Mouse (Mus musculus) CD4-positive helper T cell, adult 2 months (primary cell): ENCODE measurements around the gene Selplg.

ENCODE experiments used
- DNase-seq: peaks from one replicate; pipeline ENCODE4 v3.0.0-alpha.2; 2012; ENCODE audit warnings: low read depth, missing footprints, low spot score

Selplg gene

DNA sequence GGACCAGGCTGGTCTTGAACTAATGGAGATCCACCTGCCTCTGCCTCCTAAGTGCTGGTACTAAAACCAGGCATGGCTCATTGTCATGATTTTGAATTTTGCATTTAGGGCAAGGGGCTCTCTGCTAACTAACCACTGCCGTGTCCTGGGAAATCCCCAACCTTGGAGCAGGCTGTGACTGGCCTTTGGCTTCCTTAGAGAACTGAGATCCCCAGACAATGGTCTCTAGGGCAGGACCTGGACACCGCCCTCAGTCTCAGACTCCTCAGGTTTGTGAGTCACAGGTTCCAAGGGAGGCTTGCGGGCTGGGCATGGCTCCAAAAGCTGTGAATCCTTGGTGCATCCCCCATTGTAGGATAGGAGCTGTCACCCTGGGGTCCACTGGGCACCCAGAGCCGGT, 5.8 kb downstream of the Selplg start:
- DNase-seq: peak; percentile 64

DNA sequence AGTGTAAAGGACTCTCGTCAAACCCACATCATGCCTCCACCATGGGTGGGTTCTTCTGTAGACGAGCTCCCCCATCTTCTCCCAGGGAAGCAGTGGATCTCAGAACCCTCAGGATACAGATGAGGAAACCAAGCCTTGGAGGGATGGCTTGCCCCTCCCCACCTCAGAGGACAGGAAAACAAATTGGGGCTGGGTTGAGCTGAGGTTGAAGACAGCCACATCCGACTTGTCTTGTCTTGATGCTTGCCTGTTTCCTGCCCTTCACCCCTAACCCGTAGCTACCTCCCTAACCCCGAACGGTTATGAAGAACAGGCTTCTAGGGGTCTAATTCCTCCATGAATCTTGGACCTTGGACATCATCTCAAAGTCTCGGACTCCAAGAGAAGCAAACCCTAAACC, 6.9 kb downstream of the Selplg start:
- peak; percentile 80 for DNase-seq

DNA sequence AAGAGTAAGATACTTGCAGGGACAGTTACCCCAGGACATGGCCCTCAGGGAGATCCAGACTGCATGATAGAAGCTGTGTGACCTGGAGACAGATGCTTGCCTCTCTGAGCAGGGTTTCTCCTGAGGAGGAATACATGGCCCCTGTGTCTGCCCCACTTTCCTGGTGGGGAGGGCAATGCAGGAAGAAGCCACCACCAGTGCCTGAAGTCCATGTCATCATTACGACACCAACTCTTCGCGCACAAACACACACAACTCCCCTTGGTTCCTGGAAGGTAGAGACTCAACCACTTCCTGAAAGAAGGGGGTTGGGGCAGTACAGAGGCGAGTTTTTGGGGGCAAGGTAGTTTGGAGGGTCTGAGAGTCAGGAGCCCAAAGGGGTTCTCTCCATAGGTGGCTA, 8.2 kb downstream of the Selplg start:
- DNase-seq: peak; percentile 75

DNA sequence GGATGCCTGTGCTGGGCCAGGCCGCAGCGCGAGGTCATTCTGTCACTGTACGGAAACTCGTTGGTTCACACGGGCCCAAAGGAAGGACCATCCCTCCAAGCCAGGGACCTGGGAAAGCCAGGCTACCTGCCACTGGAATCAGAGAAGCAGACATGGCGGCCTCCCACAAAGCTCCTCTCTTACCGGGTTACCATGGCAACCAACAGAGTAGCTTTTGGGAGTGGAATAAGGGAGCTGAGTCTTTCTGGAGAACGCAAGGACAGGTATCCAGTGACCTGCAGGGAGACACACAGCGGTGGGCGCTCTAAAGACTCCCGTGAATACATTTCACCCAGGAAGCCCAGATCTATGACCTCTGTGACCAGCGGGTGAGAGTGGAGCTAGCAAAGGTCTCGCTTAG, 13.9 kb downstream of the Selplg start:
- DNase-seq: no peak

DNA sequence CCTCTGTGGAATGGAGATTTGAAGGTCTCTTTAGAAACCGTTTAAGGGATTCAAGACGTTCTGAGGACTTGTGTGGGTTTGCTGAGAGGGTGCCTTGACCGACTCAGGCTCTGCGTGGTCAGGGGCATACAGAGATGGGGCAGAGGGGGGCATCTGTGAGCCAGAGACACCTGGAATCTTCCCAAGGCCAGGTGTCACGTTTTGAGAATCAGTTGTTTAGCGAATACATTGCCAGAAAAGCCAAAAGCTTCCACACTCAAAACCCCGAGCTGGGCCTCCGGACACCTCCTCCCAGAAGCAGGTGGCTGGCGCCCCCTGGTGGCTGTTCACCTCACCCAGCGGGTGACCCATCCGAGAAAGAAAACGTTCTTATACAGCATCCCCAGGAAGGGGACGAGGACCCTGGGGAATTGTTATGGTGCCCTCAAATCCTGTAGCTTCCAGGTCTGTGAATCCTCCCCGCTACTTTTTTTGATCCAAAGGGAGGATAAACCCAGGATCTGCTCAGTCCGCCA, 16.7 kb downstream of the Selplg start:
- DNase-seq: peak; percentile 79

DNA sequence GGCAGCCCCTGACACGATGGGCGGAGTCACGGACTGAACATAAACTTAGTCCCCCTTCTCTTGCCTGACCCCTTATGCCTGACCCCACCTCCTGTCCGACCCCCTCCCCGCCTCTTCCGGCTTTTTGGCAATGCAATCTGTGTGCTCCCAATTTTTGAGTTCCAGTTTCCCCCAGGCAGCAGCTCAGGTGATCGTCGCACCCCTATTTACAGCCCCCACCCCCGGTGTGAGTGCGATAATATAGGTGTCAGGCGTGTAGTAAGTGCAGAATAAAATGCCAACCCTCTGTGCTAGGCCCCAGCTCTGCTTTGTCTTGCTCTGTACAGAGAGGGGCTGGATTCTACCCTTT, 17.4 kb downstream of the Selplg start:
- no peak for DNase-seq

DNA sequence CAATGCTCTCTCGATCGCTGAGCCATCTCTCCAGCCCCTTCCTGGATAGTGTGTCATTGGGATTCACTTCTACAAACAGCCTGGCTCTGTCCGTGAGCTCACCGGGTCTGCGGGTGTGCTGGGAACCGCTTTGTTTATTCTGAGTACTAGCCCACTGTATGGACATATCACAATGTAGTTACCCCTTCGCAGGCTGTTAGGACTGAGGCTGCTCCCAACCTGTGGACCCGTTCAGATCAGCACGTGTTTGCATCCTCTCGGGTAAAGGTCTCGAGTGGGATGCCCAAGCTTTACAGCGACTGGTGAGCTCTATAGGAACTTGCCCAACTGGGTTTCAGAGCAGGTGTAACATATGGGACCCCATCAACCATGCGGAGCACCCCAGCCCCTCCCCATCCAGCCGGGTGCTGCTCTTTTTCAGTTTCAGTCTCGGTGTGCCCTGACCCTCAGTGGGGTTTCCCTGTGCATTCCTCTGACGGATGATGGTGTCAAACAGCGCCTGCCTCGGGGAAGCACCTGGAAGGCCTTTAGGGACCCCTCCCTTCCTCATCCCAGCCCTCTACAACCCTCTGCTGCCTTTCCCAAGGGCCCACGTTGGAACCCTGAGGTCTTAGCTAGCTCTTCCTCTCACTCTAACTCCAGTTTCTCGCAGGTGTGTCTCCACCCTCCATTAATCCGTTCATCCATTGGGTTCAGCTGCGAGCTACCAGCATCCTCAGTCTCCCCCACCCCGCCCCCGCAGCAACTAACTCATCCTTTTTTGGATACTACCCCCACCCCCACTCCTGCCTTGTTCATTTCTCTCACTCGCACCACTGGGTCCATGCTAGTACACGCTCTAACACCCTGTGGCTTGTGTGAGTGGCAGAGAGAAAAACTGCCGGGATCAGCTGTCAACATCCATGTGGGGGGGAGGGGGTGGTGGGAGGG, 18.1 kb downstream of the Selplg start:
- DNase-seq: peak; percentile 66

DNA sequence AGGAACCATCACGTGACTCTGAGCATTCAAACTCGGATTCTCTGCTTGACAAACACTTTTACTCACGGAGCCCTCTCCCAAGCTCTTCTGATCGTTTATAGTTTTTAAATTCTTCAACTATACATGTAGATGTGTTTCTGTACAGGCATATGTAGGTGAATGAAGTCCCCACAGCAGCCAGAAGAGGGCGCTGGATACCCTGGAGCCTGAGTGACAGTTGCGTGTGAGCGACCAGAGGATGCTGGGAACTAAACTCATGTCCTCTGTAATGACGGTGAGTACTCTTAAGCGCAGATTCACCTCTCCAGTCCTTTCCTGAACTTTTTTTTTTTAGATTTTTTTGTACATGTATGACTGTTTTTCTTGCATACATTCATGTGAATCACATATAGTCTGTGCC, 18.8 kb downstream of the Selplg start:
- DNase-seq: peak; percentile 60

DNA sequence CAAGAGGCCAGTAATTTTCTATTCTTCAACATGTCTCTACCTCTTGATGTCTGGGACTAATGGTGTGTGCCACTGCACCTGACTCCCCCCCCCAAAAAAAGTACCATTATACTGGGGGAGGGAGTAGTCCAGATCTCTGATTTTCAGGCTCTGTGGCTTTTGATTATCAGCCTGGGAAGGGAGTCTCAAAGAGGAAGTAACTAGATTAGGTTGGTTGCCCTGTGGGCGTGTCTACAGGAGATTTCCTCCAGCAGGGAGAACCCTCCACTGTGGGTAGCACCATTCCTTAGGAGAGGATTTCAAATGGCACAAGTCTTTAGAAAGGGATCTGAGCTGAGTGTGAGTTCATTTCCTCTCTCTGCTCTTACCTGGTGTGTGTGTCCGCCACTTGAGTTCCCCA, 19.8 kb downstream of the Selplg start:
- DNase-seq: no peak

DNA sequence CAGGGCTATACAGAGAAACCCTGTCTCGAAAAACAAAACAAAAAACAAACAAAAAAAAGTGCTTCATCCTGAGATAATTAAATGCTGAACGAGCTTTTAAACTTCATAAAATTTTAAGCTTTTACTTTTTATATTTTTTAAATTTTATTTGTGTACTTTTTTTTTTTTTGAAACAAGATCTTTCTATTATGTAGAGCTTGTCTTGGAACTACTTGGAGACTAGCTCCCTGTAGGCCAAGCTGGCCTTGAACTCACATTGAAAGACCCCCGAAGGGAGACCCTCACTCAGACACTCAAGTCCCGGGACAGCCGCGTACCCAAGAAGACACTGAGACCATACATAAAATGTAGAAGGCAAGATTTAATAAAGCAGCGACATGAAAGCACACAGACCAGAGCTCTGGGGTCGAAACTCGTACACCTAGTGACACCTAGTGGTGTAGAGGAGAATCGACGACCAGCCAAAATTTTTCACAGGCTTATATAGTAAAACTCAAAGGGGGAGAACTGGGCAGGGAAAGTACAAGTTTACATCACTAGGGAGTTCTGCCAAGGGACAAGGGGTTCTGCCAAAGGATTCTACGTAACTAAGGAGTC, 20.5 kb downstream of the Selplg start:
- DNase-seq: peak; percentile 24

DNA sequence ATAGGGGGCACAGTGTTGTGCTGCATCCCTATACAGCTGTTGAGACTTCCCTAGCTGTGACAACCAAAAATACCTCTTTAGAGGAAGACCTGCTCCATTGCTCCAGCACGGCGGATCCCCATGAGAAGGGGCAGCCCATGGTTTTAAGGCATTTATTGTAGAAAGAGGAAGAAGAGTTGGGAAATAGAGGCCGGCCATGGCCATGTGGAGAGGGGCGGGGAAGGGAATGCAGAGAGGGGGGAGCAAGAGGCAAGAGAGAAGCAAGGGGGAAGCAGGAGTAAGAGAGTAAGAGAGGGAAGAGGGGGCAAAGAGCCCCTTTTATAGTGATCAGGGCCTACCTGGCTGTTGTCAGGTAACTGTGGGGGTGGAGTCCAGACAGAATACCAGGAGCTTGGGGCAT, 22.3 kb downstream of the Selplg start:
- DNase-seq: no peak

DNA sequence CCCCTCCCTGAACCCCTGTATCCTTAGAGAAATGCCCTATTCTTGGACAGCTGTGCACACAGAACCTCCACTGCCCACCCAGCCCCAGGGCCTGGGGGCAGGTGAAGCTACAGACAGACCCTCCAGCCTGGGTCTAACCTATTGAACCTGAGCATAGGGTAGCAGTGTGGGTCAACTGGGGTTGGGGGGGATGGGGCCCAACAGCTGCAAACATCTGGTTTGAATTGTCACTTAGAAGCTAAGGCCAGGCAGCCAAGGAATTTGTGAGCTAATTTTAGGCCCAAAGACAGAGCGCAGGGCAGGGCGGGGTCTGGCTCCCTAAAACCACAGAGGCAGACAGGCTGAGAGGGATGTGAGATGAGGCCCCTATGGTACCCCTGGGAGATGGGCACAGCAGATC, 24.3 kb downstream of the Selplg start:
- DNase-seq: no peak

DNA sequence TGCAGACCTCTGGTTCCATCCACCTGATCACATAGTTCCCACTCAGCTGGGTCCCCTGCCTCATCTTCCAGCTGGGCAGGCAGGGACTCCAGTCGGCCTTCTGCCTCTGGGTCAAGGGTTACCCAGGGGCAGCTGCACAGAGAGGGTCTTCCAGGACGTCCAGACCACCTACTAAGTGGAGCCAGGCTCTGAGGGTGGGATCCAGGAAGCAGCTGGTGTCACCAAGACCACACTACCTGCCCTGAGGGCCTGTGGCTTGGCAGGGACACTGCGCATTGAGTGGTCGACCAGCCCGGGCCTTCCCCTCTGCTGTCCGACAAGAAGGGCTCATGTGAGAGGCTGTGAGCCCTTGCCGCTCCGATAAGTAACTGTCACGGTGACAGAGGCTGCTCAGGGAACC, 24.7 kb downstream of the Selplg start:
- no peak for DNase-seq

DNA sequence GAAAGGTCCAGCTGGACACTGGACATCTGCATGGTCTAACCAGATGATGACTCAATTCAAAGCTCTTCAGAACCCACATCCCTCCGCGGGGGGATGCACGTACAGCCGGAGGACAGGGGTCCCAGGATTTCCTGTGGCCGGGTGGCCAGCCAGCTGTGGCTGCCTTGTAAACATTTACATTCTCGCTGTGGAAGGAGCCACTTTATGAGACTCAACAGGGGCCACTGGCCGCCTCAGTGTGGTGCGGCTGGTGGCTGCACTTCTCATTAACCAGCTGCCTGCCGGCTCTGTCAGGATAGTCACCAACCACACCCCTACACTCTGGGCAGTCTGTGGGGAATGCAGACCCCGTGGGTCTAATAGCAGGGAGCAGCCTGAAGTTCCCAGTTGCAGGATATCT, 26.0 kb downstream of the Selplg start:
- DNase-seq: no peak

DNA sequence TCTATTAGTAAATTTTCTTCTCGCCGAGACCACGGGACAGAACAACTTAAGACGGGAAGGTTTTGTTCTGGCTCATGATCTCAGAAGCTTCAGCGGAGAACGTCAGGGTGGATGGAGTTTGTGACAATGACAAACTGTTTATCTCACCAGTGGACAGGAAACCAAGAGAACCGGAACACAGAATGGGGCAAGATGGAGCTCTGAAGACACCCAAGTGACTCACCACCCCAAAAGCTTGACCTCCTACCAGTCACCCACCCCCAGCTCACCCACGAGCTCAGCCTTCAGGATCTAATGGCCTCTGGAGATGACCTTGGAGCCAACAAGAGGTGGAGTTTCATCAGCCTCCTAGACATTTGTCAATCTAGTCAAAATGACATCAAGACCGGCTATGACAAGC, 27.1 kb downstream of the Selplg start:
- no peak for DNase-seq

DNA sequence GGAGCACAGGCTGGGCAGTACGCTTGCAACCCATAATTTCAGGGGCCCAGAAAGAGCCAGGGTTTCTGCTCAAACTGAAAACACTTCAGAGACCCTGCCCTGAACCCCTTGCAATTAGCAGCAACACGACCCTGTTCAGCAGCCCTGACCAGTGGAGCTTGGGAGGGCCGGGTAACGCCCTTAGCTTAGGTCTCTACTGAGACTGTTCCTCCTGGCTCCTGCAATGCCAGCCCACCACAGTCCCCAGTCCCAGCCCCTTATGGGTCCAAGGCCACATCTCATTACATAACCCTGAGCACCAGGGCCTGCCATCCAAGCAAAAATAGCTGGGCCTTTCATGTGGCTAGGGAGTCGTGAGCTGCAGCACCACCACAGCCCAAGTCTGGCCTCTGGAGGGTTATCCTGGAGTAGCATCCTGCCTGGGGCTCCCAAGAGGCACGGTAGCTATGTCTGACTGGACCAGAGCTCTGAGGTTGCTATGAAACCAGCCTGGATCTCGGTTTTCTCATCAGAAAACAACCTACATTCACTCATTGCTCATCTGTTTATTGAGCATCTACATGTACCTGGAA, 28.0 kb downstream of the Selplg start:
- no peak for DNase-seq

DNA sequence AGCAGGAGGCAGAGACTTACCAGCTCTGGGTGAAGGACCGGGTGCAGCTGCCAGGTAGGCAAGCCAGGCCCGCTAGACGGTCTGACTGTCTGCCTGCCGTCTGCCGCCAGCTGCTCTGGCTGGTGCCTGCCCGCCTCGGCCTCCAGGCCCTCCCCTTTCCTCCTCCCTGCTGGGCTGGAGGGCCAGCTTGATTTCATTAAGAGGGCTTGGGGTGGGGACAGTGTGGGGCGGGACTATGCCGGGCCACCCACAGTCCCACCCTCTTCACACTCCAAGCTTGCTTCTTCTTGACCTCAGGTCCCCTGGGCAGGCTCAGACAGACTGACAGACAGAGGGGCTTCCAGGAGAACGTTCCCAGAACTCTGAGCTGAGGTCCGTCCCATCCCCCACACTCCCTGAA, 32.2 kb downstream of the Selplg start, which contains the start of gene Tmem119:
Tmem119 (minus strand) TSS at position 237 of the 400 bp plus-strand sequence.
- no peak for DNase-seq

DNA sequence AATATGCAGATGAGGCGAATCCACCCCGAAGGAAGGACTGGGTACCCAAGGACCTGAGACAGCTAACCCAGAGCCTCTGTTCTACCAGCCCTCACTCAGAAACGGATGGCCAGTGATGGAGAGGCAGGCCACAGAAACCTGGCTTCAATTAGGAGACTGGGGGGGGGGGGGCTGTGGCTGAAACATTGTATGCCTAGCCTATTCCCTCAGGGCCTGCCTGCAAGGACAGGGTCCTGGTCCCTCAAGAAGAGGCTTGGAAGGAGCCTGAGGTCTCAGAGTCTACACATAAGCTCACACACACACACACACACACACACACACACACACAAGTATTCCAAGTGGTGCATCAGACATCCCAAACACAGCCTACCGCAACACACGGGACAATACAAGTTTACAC, 32.8 kb downstream of the Selplg start:
- no peak for DNase-seq

DNA sequence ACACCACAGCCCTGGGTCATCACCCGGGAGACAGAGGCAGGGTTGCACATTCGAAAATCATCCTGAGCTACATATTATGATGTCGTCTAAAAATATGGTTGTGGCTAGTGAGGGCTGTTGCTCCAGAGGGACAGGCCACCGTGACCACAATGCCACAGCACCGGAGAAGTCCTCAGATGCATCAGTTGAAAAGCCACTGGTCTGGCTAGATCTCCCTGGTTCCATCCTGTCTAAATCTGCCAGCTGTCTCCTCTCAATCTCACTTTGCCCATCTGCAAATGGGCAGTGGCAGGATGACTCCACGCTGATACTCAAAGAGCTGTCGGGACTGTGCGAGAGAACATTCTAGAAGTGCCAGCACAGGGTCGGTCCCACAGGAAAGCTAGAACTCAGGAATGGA, 33.9 kb downstream of the Selplg start:
- no peak for DNase-seq

DNA sequence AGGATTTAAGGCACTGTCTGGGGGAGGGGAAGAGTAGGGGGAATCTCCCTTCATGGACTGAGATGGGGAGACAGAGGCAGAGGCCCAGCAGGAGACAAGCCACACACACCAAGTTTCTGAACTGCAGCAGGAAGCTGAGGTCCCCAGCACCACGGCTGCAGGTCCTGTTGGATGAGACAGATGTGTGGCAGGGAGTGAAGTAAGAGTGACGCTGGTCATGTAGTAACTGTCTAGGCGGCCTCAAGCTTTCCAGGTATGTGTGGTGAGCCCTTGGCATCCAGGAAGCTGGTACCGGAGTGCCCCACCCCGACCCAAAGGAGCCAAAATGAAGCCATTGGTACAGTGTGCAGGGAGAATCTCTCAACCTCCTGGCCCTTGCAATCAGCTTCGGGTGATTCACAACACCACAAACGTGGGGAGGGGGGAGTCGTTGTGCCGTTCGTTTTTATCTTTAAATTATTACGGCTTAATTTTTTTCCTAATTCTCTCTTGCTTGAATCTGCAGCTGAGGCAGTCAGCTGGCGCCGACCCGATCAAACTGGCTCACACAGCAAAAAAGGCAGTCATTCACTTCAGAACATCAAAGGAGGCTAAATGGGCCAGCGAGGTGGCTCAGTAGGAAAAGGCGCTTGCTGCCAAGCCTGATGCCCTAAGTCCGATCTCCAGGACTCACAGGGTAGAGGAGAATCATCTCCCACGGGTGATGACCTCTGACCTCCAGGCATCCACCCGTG, 35.1 kb downstream of the Selplg start:
- DNase-seq: no peak

DNA sequence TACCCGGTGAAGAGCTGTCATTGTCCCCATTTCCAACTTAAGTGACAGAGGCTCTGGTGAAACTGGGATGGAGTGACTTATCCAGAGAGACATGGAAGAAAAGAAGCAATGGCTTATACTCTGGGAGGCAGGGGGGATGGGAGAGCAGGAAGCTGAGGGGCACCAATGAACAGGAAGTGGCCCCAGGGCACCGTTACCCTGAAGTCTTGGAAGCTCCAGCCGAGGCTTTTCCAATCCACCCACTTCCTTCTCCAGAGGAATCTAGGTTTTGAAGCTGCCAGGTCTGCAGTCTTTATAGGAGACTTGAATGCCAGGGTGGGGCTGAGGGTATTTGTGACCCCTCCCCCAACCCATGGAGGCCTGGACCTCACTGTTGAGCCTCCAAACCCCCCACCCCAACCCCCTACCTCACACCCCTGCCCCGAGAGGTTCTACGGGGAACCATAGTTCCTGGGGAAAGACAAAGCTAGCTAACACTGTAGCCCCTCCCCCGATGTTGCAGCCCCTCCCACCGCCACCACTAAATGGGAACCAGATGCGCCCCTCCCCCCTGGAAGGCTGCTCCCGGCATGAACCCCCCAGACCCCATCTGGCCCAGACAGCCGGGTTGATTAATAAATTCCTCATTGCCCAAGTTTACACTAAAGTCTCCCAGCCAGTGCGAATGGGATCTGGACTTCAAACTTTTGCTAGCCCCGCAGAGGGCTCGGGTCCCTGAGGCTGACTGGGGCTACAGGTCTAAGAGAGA, 35.9 kb downstream of the Selplg start:
- DNase-seq: no peak
